In the genomic region with DNA sequence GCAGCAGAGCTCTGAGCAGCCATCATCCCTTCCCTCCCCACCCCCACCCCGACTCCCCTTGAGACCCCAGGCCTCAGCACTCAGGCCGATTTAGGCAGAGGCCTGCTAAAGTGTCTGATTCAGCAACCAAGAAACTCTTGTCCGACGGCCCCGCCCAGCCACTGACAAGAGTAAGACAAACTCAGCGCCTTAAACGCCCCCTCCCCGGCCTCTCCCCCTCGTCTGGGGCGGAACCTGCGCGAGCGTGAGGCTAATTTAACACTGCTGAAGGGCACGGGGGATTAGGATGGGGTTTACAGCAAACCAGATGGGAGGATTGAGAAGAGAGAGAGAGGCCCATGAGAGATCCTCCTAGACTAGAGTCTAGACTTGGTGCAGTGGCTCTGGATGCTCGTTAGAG, we compare ENCODE assay signal across 8 mouse cellular contexts.
DNase-seq lines count a peak whose midpoint lies in the region; ATAC-seq and TF ChIP-seq lines count a peak whose summit lies in the region.

No protein-coding gene starts in this region.

- intact Hi-C loops in left cerebral cortex, postnatal 14 days (cut with DNase I) = no loop called here

- peak overlapping the region; percentile 63 for H3K27ac ChIP-seq in kidney, embryonic 16.5 days (ENCODE audit: low read length)
- H3K27ac ChIP-seq in heart, postnatal 0 days (ENCODE audit: low read depth) = peak overlapping the region; percentile 40

- no peaks in the 10 kb centered on the region for H3K9me3 ChIP-seq in kidney, embryonic 16.5 days (ENCODE audit: low read length)
- no peaks in the 10 kb centered on the region for H3K9me3 ChIP-seq in heart, postnatal 0 days (replicated peaks; ENCODE audit: control insufficient read depth, low read length)

- no peak overlapping the region for H3K4me2 ChIP-seq in kidney, embryonic 16.5 days (replicated peaks; ENCODE audit: low read depth, low read length)
- H3K4me2 ChIP-seq in heart, postnatal 0 days (ENCODE audit: low read depth, low read length) = no peak overlapping the region

- 10% methylated on average over 15 of the region's 15 CpGs for WGBS in kidney, embryonic 16.5 days
- 47% methylated on average over 15 of the region's 15 CpGs for WGBS in heart, postnatal 0 days

- no peak for TF ChIP-seq CTCF in heart, postnatal 0 days (IDR thresholded peaks at IDR 0.05; ENCODE audit: low read depth)

- ATAC-seq in kidney, embryonic 16.5 days (ENCODE audit: low FRiP score, low TSS enrichment) = peak; percentile 47; the same call in 1 of the 2 replicates
- ATAC-seq in heart, postnatal 0 days (ENCODE audit: insufficient read depth, low read depth) = no peak

- no peak for TF ChIP-seq EP300 in heart, postnatal 0 days (IDR thresholded peaks at IDR 0.05; ENCODE audit: low read depth)

- H3K4me3 ChIP-seq in kidney, embryonic 16.5 days (ENCODE audit: low read length) = no peak overlapping the region
- H3K4me3 ChIP-seq in heart, postnatal 0 days (ENCODE audit: low read depth, low read length) = no peak overlapping the region

- no peaks in the 10 kb centered on the region for H3K27me3 ChIP-seq in kidney, embryonic 16.5 days (ENCODE audit: insufficient read depth, low read length)
- H3K27me3 ChIP-seq in heart, postnatal 0 days (ENCODE audit: control insufficient read depth, insufficient read depth, low read length) = no peaks in the 10 kb centered on the region

- H3K36me3 ChIP-seq in kidney, embryonic 16.5 days (ENCODE audit: insufficient read depth, low read length) = no peaks in the 10 kb centered on the region
- H3K36me3 ChIP-seq in heart, postnatal 0 days (replicated peaks; ENCODE audit: control insufficient read depth, insufficient read depth, low read length) = peaks cover 15% of the 10 kb centered on the region

- DNase-seq in kidney, adult 18-20 months = no peak
- DNase-seq in embryo, embryonic 10 days (ENCODE audit: low spot score) = peak; percentile 67
- DNase-seq in heart, postnatal 0 days (ENCODE audit: low spot score) = no peak
- DNase-seq in mesoderm, embryonic 11.5 days (ENCODE audit: low read depth, low spot score) = peak; percentile 59
- no peak for DNase-seq in layer of hippocampus, postnatal 25 days (ENCODE audit: extremely low spot score in 1 of 2, low spot score in 1 of 2)
- DNase-seq in layer of hippocampus, adult 8-10 months (ENCODE audit: low spot score in 2 of 2) = no peak
- DNase-seq in left cerebral cortex, postnatal 14 days (ENCODE audit: low spot score in 2 of 2) = no peak

- H3K9ac ChIP-seq in kidney, embryonic 16.5 days (replicated peaks; ENCODE audit: low read length) = no peak overlapping the region; the same call in 1 of the 2 replicates
- no peak overlapping the region for H3K9ac ChIP-seq in heart, postnatal 0 days (replicated peaks; ENCODE audit: low read depth, low read length)

- peaks cover 15% of the 10 kb centered on the region for H3K4me1 ChIP-seq in kidney, embryonic 16.5 days (ENCODE audit: insufficient read depth, low read length)
- H3K4me1 ChIP-seq in heart, postnatal 0 days (ENCODE audit: control insufficient read depth, insufficient read depth) = peaks cover 61% of the 10 kb centered on the region

Comparison
In these comparisons a context has a peak if more than half of its experiments do, and no peak if none do; other contexts are left out.
1. DNase-seq: peak in embryo, embryonic 10 days (single experiment) and mesoderm, embryonic 11.5 days (single experiment); none in kidney, adult 18-20 months (single experiment), heart, postnatal 0 days (single experiment), layer of hippocampus, postnatal 25 days (0 of 2), layer of hippocampus, adult 8-10 months (0 of 2) and left cerebral cortex, postnatal 14 days (0 of 2).